Comparison of ENCODE assay signal across 8 mouse cellular contexts in the genomic region with DNA sequence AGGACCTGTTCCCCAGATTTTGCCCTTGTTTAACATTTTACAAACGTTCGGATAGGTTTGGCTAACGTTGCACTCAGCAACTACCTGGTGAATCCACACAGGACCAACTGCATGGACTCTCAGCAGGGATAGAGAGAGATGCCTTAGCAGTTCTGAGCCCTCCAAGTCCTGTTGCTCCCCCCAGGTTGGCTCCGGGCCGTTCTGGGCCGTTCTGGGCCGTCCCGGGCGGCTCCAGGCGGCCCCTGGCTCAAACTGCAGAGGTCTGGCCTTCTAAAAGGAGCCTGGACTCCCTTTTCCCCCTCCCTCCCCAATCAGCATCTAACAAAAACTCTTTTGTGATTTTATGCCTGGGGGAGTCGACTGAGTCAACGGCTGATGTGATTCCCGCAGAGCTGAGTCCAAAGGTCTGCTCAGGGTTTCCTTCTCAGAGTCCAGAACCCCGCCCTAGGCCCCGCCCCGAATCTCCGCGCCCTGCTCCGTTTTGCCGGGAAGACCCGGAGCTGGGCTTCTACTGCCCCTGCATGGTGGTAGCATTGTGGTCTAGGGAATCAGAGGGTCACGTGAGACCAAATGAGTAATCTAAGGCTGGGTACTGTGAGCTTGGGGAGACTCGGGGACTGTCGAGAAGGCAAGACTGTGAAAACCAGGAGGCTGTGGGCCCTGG. TPM values are rescaled to one million over a fixed set of nuclear protein-coding genes. Genes with fewer than 3 reads are reported as not detected.
A peak's percentile ranks its signal among the peaks of the same experiment; 100 is the strongest.
DNase-seq lines count a peak whose midpoint lies in the region; ATAC-seq lines count a peak whose summit lies in the region.

No protein-coding gene starts in this region.

- H3K4me3 ChIP-seq in embryonic facial prominence, embryonic 14.5 days (ENCODE audit: low read depth, low read length) = peak overlapping the region; percentile 28
- H3K4me3 ChIP-seq in heart, embryonic 13.5 days = peak overlapping the region; percentile 45
- H3K4me3 ChIP-seq in kidney, embryonic 16.5 days (ENCODE audit: low read length) = peak overlapping the region; percentile 40
- H3K4me3 ChIP-seq in liver, embryonic 16.5 days (ENCODE audit: low read depth, low read length) = peak overlapping the region; percentile 28; the same call in 1 of the 2 replicates
- H3K4me3 ChIP-seq in neural tube, embryonic 14.5 days (ENCODE audit: low read depth, low read length) = no peak overlapping the region; the same call in 1 of the 2 replicates

- no peaks in the 10 kb centered on the region for H3K36me3 ChIP-seq in embryonic facial prominence, embryonic 14.5 days (ENCODE audit: control insufficient read depth, insufficient read depth, low read length)
- H3K36me3 ChIP-seq in heart, embryonic 13.5 days = no peaks in the 10 kb centered on the region
- no peaks in the 10 kb centered on the region for H3K36me3 ChIP-seq in kidney, embryonic 16.5 days (ENCODE audit: insufficient read depth, low read length)
- H3K36me3 ChIP-seq in liver, embryonic 16.5 days (ENCODE audit: control insufficient read depth, insufficient read depth) = no peaks in the 10 kb centered on the region
- H3K36me3 ChIP-seq in neural tube, embryonic 14.5 days (ENCODE audit: control insufficient read depth, insufficient read depth, low read length) = no peaks in the 10 kb centered on the region

- peak overlapping the region; percentile 66 for H3K27ac ChIP-seq in embryonic facial prominence, embryonic 14.5 days (replicated peaks; ENCODE audit: low read depth, low read length)
- H3K27ac ChIP-seq in heart, embryonic 13.5 days (replicated peaks) = peak overlapping the region; percentile 84
- H3K27ac ChIP-seq in kidney, embryonic 16.5 days (ENCODE audit: low read length) = peak overlapping the region; percentile 84
- H3K27ac ChIP-seq in liver, embryonic 16.5 days (ENCODE audit: low read length) = no peak overlapping the region
- no peak overlapping the region; the same call in 1 of the 2 replicates for H3K27ac ChIP-seq in neural tube, embryonic 14.5 days (ENCODE audit: low read depth, low read length)

- peak; percentile 75 for DNase-seq in layer of hippocampus, adult 11-12 months (ENCODE audit: low spot score)
- DNase-seq in layer of hippocampus, adult 9-10 months (ENCODE audit: low spot score) = no peak
- peak; percentile 88 for DNase-seq in embryonic facial prominence, embryonic 14.5 days (ENCODE audit: low spot score)
- DNase-seq in T-cell, adult 2 months (ENCODE audit: low spot score) = no peak

- peak overlapping the region; percentile 62 for H3K9ac ChIP-seq in embryonic facial prominence, embryonic 14.5 days (ENCODE audit: low read depth, low read length)
- peak overlapping the region; percentile 80 for H3K9ac ChIP-seq in heart, embryonic 13.5 days
- H3K9ac ChIP-seq in kidney, embryonic 16.5 days (replicated peaks; ENCODE audit: low read length) = peak overlapping the region; percentile 75
- 0 out of 2 replicates have a peak overlapping the region, but pooled peaks have one; percentile 25 for H3K9ac ChIP-seq in liver, embryonic 16.5 days (ENCODE audit: low read depth, low read length)
- peak overlapping the region; percentile 41 for H3K9ac ChIP-seq in neural tube, embryonic 14.5 days (replicated peaks; ENCODE audit: low read depth, low read length)

- H3K27me3 ChIP-seq in embryonic facial prominence, embryonic 14.5 days (replicated peaks; ENCODE audit: control insufficient read depth, insufficient read depth, low read length) = no peaks in the 10 kb centered on the region
- no peaks in the 10 kb centered on the region for H3K27me3 ChIP-seq in heart, embryonic 13.5 days (replicated peaks)
- H3K27me3 ChIP-seq in kidney, embryonic 16.5 days (ENCODE audit: insufficient read depth, low read length) = no peaks in the 10 kb centered on the region
- H3K27me3 ChIP-seq in liver, embryonic 16.5 days (ENCODE audit: control insufficient read depth, insufficient read depth, low read depth, low read length) = no peaks in the 10 kb centered on the region
- H3K27me3 ChIP-seq in neural tube, embryonic 14.5 days (ENCODE audit: control insufficient read depth, insufficient read depth, low read length) = no peaks in the 10 kb centered on the region

- no peaks in the 10 kb centered on the region for H3K9me3 ChIP-seq in embryonic facial prominence, embryonic 14.5 days (ENCODE audit: control insufficient read depth, low read length)
- no peaks in the 10 kb centered on the region for H3K9me3 ChIP-seq in heart, embryonic 13.5 days
- no peaks in the 10 kb centered on the region for H3K9me3 ChIP-seq in kidney, embryonic 16.5 days (ENCODE audit: low read length)
- no peaks in the 10 kb centered on the region for H3K9me3 ChIP-seq in liver, embryonic 16.5 days (replicated peaks; ENCODE audit: control insufficient read depth, low read length)
- H3K9me3 ChIP-seq in neural tube, embryonic 14.5 days (ENCODE audit: control insufficient read depth, low read length) = no peaks in the 10 kb centered on the region

- ATAC-seq in embryonic facial prominence, embryonic 14.5 days (ENCODE audit: low read depth) = peak; percentile 93
- ATAC-seq in heart, embryonic 13.5 days (ENCODE audit: extremely low read depth, insufficient number of reproducible peaks, low FRiP score, low TSS enrichment) = peak; percentile 67
- ATAC-seq in kidney, embryonic 16.5 days (ENCODE audit: low FRiP score, low TSS enrichment) = peak; percentile 94
- ATAC-seq in liver, embryonic 16.5 days (ENCODE audit: low read depth) = peak; percentile 59
- peak; percentile 81; the same call in 1 of the 2 replicates for ATAC-seq in neural tube, embryonic 14.5 days (ENCODE audit: low read depth)

- H3K4me1 ChIP-seq in embryonic facial prominence, embryonic 14.5 days (ENCODE audit: control insufficient read depth, insufficient read depth, low read length) = peaks cover 8% of the 10 kb centered on the region; the same call in 1 of the 2 replicates
- H3K4me1 ChIP-seq in heart, embryonic 13.5 days = peaks cover 29% of the 10 kb centered on the region
- peaks cover 19% of the 10 kb centered on the region for H3K4me1 ChIP-seq in kidney, embryonic 16.5 days (ENCODE audit: insufficient read depth, low read length)
- H3K4me1 ChIP-seq in liver, embryonic 16.5 days (ENCODE audit: control insufficient read depth, low read depth, low read length) = peaks cover 6% of the 10 kb centered on the region
- H3K4me1 ChIP-seq in neural tube, embryonic 14.5 days (ENCODE audit: control insufficient read depth, insufficient read depth, low read length) = no peaks in the 10 kb centered on the region

- peak overlapping the region; percentile 58 for H3K4me2 ChIP-seq in embryonic facial prominence, embryonic 14.5 days (ENCODE audit: low read depth, low read length)
- peak overlapping the region; percentile 72 for H3K4me2 ChIP-seq in heart, embryonic 13.5 days
- peak overlapping the region; percentile 65 for H3K4me2 ChIP-seq in kidney, embryonic 16.5 days (replicated peaks; ENCODE audit: low read depth, low read length)
- H3K4me2 ChIP-seq in liver, embryonic 16.5 days (ENCODE audit: low read depth, low read length) = peak overlapping the region; percentile 40
- peak overlapping the region; percentile 46 for H3K4me2 ChIP-seq in neural tube, embryonic 14.5 days (ENCODE audit: low read depth, low read length)

- WGBS in embryonic facial prominence, embryonic 14.5 days = 3% methylated on average over 24 of the region's 24 CpGs
- 6% methylated on average over 24 of the region's 24 CpGs for WGBS in heart, embryonic 13.5 days
- 4% methylated on average over 24 of the region's 24 CpGs for WGBS in kidney, embryonic 16.5 days
- WGBS in liver, embryonic 16.5 days (ENCODE audit: insufficient replicate concordance) = 20% methylated on average over 24 of the region's 24 CpGs
- WGBS in neural tube, embryonic 14.5 days = 5% methylated on average over 24 of the region's 24 CpGs

RNA-seq across cellular contexts. Expression of gene Adamtsl4, which starts 14.3 kb away (rescaled TPM):
- polyA plus RNA-seq in embryonic facial prominence, embryonic 14.5 days (2014; fragmentation: Nextera tagmentation; extraction: Ambion mirVana) = 2.8 and 3.8 TPM in 2 replicates
- 4.8 and 7.3 TPM in 2 replicates for polyA plus RNA-seq in heart, embryonic 13.5 days (2015; fragmentation: Nextera tagmentation; extraction: Ambion mirVana)
- 3.8 and 3.9 TPM in 2 replicates for polyA plus RNA-seq in kidney, embryonic 16.5 days (2015; fragmentation: Nextera tagmentation; extraction: Ambion mirVana)
- 0.74 and 0.83 TPM in 2 replicates for polyA plus RNA-seq in liver, embryonic 16.5 days (2015; fragmentation: Nextera tagmentation; extraction: Ambion mirVana)
- polyA plus RNA-seq in neural tube, embryonic 14.5 days (2014; fragmentation: Nextera tagmentation; extraction: Ambion mirVana) = 0.88 and 1.1 TPM in 2 replicates

RNA-seq across cellular contexts. Expression of gene Ecm1, which starts 37.4 kb away (rescaled TPM):
- 12.8 and 16.8 TPM in 2 replicates for polyA plus RNA-seq in embryonic facial prominence, embryonic 14.5 days (2014; fragmentation: Nextera tagmentation; extraction: Ambion mirVana)
- polyA plus RNA-seq in heart, embryonic 13.5 days (2015; fragmentation: Nextera tagmentation; extraction: Ambion mirVana) = 61.1 and 68.7 TPM in 2 replicates
- 174 and 208 TPM in 2 replicates for polyA plus RNA-seq in kidney, embryonic 16.5 days (2015; fragmentation: Nextera tagmentation; extraction: Ambion mirVana)
- 21.2 and 26.7 TPM in 2 replicates for polyA plus RNA-seq in liver, embryonic 16.5 days (2015; fragmentation: Nextera tagmentation; extraction: Ambion mirVana)
- 7.7 and 11.3 TPM in 2 replicates for polyA plus RNA-seq in neural tube, embryonic 14.5 days (2014; fragmentation: Nextera tagmentation; extraction: Ambion mirVana)

RNA-seq across cellular contexts. Expression of gene Mcl1, which starts 43.4 kb away (rescaled TPM):
- polyA plus RNA-seq in embryonic facial prominence, embryonic 14.5 days (2014; fragmentation: Nextera tagmentation; extraction: Ambion mirVana) = 62.0 and 65.8 TPM in 2 replicates
- 36.0 and 36.2 TPM in 2 replicates for polyA plus RNA-seq in heart, embryonic 13.5 days (2015; fragmentation: Nextera tagmentation; extraction: Ambion mirVana)
- 23.7 and 38.1 TPM in 2 replicates for polyA plus RNA-seq in kidney, embryonic 16.5 days (2015; fragmentation: Nextera tagmentation; extraction: Ambion mirVana)
- polyA plus RNA-seq in liver, embryonic 16.5 days (2015; fragmentation: Nextera tagmentation; extraction: Ambion mirVana) = 11.1 and 14.5 TPM in 2 replicates
- polyA plus RNA-seq in neural tube, embryonic 14.5 days (2014; fragmentation: Nextera tagmentation; extraction: Ambion mirVana) = 49.0 and 65.6 TPM in 2 replicates

RNA-seq across cellular contexts. Expression of gene Tars2, which starts 58.0 kb away (rescaled TPM):
- polyA plus RNA-seq in embryonic facial prominence, embryonic 14.5 days (2014; fragmentation: Nextera tagmentation; extraction: Ambion mirVana) = 40.1 and 44.5 TPM in 2 replicates
- polyA plus RNA-seq in heart, embryonic 13.5 days (2015; fragmentation: Nextera tagmentation; extraction: Ambion mirVana) = 39.5 and 40.0 TPM in 2 replicates
- 53.2 and 55.9 TPM in 2 replicates for polyA plus RNA-seq in kidney, embryonic 16.5 days (2015; fragmentation: Nextera tagmentation; extraction: Ambion mirVana)
- polyA plus RNA-seq in liver, embryonic 16.5 days (2015; fragmentation: Nextera tagmentation; extraction: Ambion mirVana) = 33.0 and 33.9 TPM in 2 replicates
- polyA plus RNA-seq in neural tube, embryonic 14.5 days (2014; fragmentation: Nextera tagmentation; extraction: Ambion mirVana) = 47.4 and 47.5 TPM in 2 replicates

Comparison
In these comparisons a context has a peak if more than half of its experiments do, and no peak if none do; other contexts are left out.
1. DNase-seq: peak in layer of hippocampus, adult 11-12 months (single experiment) and embryonic facial prominence, embryonic 14.5 days (single experiment); none in layer of hippocampus, adult 9-10 months (single experiment) and T-cell, adult 2 months (single experiment).
2. H3K27ac ChIP-seq: peak in embryonic facial prominence, embryonic 14.5 days (single experiment), heart, embryonic 13.5 days (single experiment) and kidney, embryonic 16.5 days (single experiment); none in liver, embryonic 16.5 days (single experiment) and neural tube, embryonic 14.5 days (single experiment).
3. H3K9ac ChIP-seq: peak in every context shown above with its lines; median percentile 80 in heart, embryonic 13.5 days; 75 in kidney, embryonic 16.5 days; 62 in embryonic facial prominence, embryonic 14.5 days; 41 in neural tube, embryonic 14.5 days; 25 in liver, embryonic 16.5 days.
4. Peak in every context shown above with its lines, with median percentiles within 50 percentile points of each other: ATAC-seq and H3K4me2 ChIP-seq.